Mouse (Mus musculus) ES-E14 (cell line): ENCODE results near the gene Akirin1. TPM values are rescaled to one million over a fixed set of nuclear protein-coding genes. Genes with fewer than 3 reads are reported as not detected.
A peak's percentile ranks its signal among the peaks of the same experiment; 100 is the strongest.

ENCODE experiments used
- DNase-seq: peaks from one replicate; pipeline ENCODE4 v3.0.0-alpha.2; 2013; ENCODE audit warnings: low read depth, low spot score
- H3K27ac ChIP-seq: 2 replicates; pipeline ENCODE4 v1.5.1; 2012; ENCODE audit warnings: low read depth, mild to moderate bottlenecking, low read length, moderate library complexity, mixed read lengths; ENCODE audit not compliant: poor library complexity, insufficient read depth, severe bottlenecking
- H3K36me3 ChIP-seq: 2 replicates; pipeline ENCODE4 v1.6.1; 2012; ENCODE audit warnings: mild to moderate bottlenecking, low read length, moderate library complexity, mixed read lengths; ENCODE audit not compliant: control insufficient read depth, poor library complexity, insufficient read depth, severe bottlenecking
- H3K4me1 ChIP-seq, 2 experiments: fragments of 150-350 bp in 1 of 2; sonication (generic) in 1 of 2; 2 replicates each; pipeline ENCODE4 v1.6.1; 2012; ENCODE audit warnings: low read length in 2 of 2, mild to moderate bottlenecking in 1 of 2, mixed read lengths in 1 of 2; ENCODE audit not compliant: control insufficient read depth in 2 of 2, insufficient read depth in 2 of 2, poor library complexity in 1 of 2
- H3K4me3 ChIP-seq, 2 experiments: fragments of 150-350 bp in 1 of 2; sonication (generic) in 1 of 2; 2 replicates each; pipeline ENCODE4 v1.5.1; 2012; ENCODE audit warnings: low read length in 2 of 2, low read depth in 1 of 2, mild to moderate bottlenecking in 1 of 2, mixed read lengths in 1 of 2; ENCODE audit not compliant: insufficient read depth in 1 of 2, poor library complexity in 1 of 2, severe bottlenecking in 1 of 2
- H3K9ac ChIP-seq: 2 replicates; pipeline ENCODE4 v1.6.1; 2012; ENCODE audit warnings: low read depth, mild to moderate bottlenecking, low read length, mixed read lengths; ENCODE audit not compliant: poor library complexity, insufficient read depth, severe bottlenecking
- H3K9me3 ChIP-seq: fragments of 150-350 bp; sonication (generic); 2 replicates; pipeline ENCODE4 v1.6.1; 2012; ENCODE audit warnings: low read depth, mild to moderate bottlenecking, low read length; ENCODE audit not compliant: control insufficient read depth, insufficient read depth
- CHD2 ChIP-seq: IDR thresholded peaks from 2 replicates; pipeline ENCODE4 v1.6.1; 2014; ENCODE audit warnings: mild to moderate bottlenecking, low read depth, low read length, inconsistent platforms
- HCFC1 ChIP-seq: IDR thresholded peaks from 2 replicates; pipeline ENCODE4 v1.6.1; 2012; ENCODE audit warnings: low read length, inconsistent platforms, borderline replicate concordance; ENCODE audit not compliant: insufficient read depth
- MAFK ChIP-seq: IDR thresholded peaks from 2 replicates; pipeline ENCODE4 v1.6.1; 2014; ENCODE audit warnings: mild to moderate bottlenecking, low read depth, low read length, inconsistent platforms; ENCODE audit not compliant: insufficient read depth
- ZC3H11A ChIP-seq: IDR thresholded peaks from 2 replicates; pipeline ENCODE4 v1.6.1; 2012; ENCODE audit warnings: low read depth, mild to moderate bottlenecking, inconsistent platforms, low read length, borderline replicate concordance
- ZNF384 ChIP-seq: IDR thresholded peaks from 2 replicates; pipeline ENCODE4 v1.6.1; 2012; ENCODE audit warnings: low read depth, low read length, inconsistent platforms
- in situ Hi-C, 2 experiments: fragments of 600-800 bp; cut with MboI; formaldehyde crosslinking; loops; one replicate each; pipeline ENCODE4 v1.15.1; 2025; ENCODE audit warnings: low sequenced_read_pairs in 2 of 2, inconsistent platforms in 1 of 2; ENCODE audit not compliant: unreplicated experiment in 2 of 2
- total RNA-seq: library from RNA; depleted of rRNA; stranded (reverse); fragments of 300-350 nt; gene quantifications from 2 replicates; pipeline ENCODE4 v1.2.3, GENCODE M21; 2012; rRNA removed

Akirin1 gene
- 30.8 and 32.1 TPM in 2 replicates for total RNA-seq

GRCm38 (mm10) chr4:123750152-123750651, at the start of gene Akirin1:
TSS of gene Akirin1 (minus strand) at chr4:123750345.
- peak; percentile 86 for DNase-seq
- in situ Hi-C loops: no loop called here
- H3K4me1 ChIP-seq: peaks cover 6 to 8% of the 10 kb centered on the region in 2 experiments
- peak within 1 kb of the TSS; percentile 88 for H3K9ac ChIP-seq
- H3K4me3 ChIP-seq: peak within 1 kb of the TSS; percentile 83 to 89
- H3K36me3 ChIP-seq: no peaks in the 10 kb centered on the region
- TF ChIP-seq MAFK: no peak
- no peak for TF ChIP-seq ZNF384
- peak; percentile 73 for TF ChIP-seq HCFC1
- TF ChIP-seq CHD2: no peak
- TF ChIP-seq ZC3H11A: no peak
- peak within 1 kb of the TSS; percentile 58; the same call in 1 of the 2 replicates for H3K27ac ChIP-seq
- H3K9me3 ChIP-seq: no peaks in the 10 kb centered on the region

- Histone ChIP-seq H3K9ac (no peak overlapping the region), H3K27ac (no peak overlapping the region), H3K9me3 (no peaks in the 10 kb centered on the region), H3K4me1 (no peaks in the 10 kb centered on the region), H3K4me3 (no peak overlapping the region), H3K36me3 (no peaks in the 10 kb centered on the region)
- DNase-seq: no peak
- in situ Hi-C loops: no loop called here
- no peak for TF ChIP-seq MAFK
- TF ChIP-seq HCFC1: no peak
- TF ChIP-seq ZC3H11A: no peak
- TF ChIP-seq CHD2: no peak
- TF ChIP-seq ZNF384: no peak
Observed at GRCm38 (mm10) chr4:123797856-123798255, 47.7 kb upstream of the Akirin1 start.

- in situ Hi-C loops: no loop called here
- no peak overlapping the region for H3K4me3 ChIP-seq
- no peak overlapping the region for H3K9ac ChIP-seq
- no peaks in the 10 kb centered on the region for H3K36me3 ChIP-seq
- no peaks in the 10 kb centered on the region for H3K9me3 ChIP-seq
- no peak overlapping the region for H3K27ac ChIP-seq
- H3K4me1 ChIP-seq: no peaks in the 10 kb centered on the region
- TF ChIP-seq MAFK (no peak), ZNF384 (no peak)
- DNase-seq: no peak
Observed at GRCm38 (mm10) chr4:123797403-123797802, 47.3 kb upstream of the Akirin1 start.

- in situ Hi-C loops: no loop called here
Observed at GRCm38 (mm10) chr4:123795057-123795456, 44.9 kb upstream of the Akirin1 start.

GRCm38 (mm10) chr4:123793136-123793535, 43.0 kb upstream of the Akirin1 start:
- DNase-seq: no peak
- Histone ChIP-seq H3K9ac (no peak overlapping the region), H3K4me1 (no peaks in the 10 kb centered on the region), H3K36me3 (no peaks in the 10 kb centered on the region), H3K27ac (no peak overlapping the region), H3K9me3 (no peaks in the 10 kb centered on the region), H3K4me3 (no peak overlapping the region)
- TF ChIP-seq HCFC1 (no peak), CHD2 (no peak), MAFK (no peak), ZC3H11A (no peak), ZNF384 (no peak)
- in situ Hi-C loops: no loop called here

More at GRCm38 (mm10) chr4:123795057-123795456, 44.9 kb upstream of the Akirin1 start:
- no peak overlapping the region for H3K27ac ChIP-seq
- H3K9me3 ChIP-seq: no peaks in the 10 kb centered on the region
- no peak overlapping the region for H3K4me3 ChIP-seq
- H3K36me3 ChIP-seq: no peaks in the 10 kb centered on the region
- DNase-seq: no peak
- TF ChIP-seq CHD2 (no peak), HCFC1 (no peak), MAFK (no peak), ZNF384 (no peak), ZC3H11A (no peak)
- H3K9ac ChIP-seq: no peak overlapping the region
- H3K4me1 ChIP-seq: no peaks in the 10 kb centered on the region
